Mouse (Mus musculus) MEL (cell line): Measurements from ENCODE around the gene Pkn3. TPM values are rescaled to one million over a fixed set of nuclear protein-coding genes. Genes with fewer than 3 reads are reported as not detected.

ENCODE experiments used
- DNase-seq: peaks from one replicate; pipeline ENCODE4 v3.0.0; 2011; ENCODE audit warnings: low read depth, low spot score
- H3K27ac ChIP-seq: 2 replicates; pipeline ENCODE4 v1.5.1; 2012; ENCODE audit warnings: low read depth, mild to moderate bottlenecking, control low read depth, low read length, moderate library complexity; ENCODE audit not compliant: control insufficient read depth
- H3K27me3 ChIP-seq, 2 experiments: fragments of 150-350 bp in 1 of 2; sonication (generic) in 1 of 2; 2 replicates each; pipeline ENCODE4 v1.6.1; 2012; ENCODE audit warnings: low read length in 2 of 2, mild to moderate bottlenecking in 2 of 2, improper control_type of control experiment in 1 of 2, moderate library complexity in 1 of 2; ENCODE audit not compliant: insufficient read depth in 2 of 2, control insufficient read depth in 1 of 2
- H3K36me3 ChIP-seq, 2 experiments: 2 replicates each; pipeline ENCODE4 v1.6.1; 2012 to 2014; ENCODE audit warnings: low read length in 2 of 2, improper control_type of control experiment in 1 of 2, inconsistent platforms in 1 of 2, mild to moderate bottlenecking in 1 of 2; ENCODE audit not compliant: insufficient read depth in 2 of 2, control insufficient read depth in 1 of 2
- H3K4me1 ChIP-seq, 2 experiments: fragments of 150-350 bp in 1 of 2; sonication (generic) in 1 of 2; 2 replicates each; pipeline ENCODE4 v1.6.1; 2012; ENCODE audit warnings: low read length in 2 of 2, improper control_type of control experiment in 1 of 2, mild to moderate bottlenecking in 1 of 2; ENCODE audit not compliant: insufficient read depth in 2 of 2, control insufficient read depth in 1 of 2
- H3K4me3 ChIP-seq, 2 experiments: fragments of 150-350 bp in 1 of 2; sonication (generic) in 1 of 2; 2 replicates each; pipeline ENCODE4 v1.5.1; 2012; ENCODE audit warnings: low read depth in 2 of 2, low read length in 2 of 2, mild to moderate bottlenecking in 2 of 2, moderate library complexity in 2 of 2, control low read depth in 1 of 2, improper control_type of control experiment in 1 of 2; ENCODE audit not compliant: control insufficient read depth in 1 of 2, insufficient read depth in 1 of 2
- H3K79me2 ChIP-seq: 2 replicates; pipeline ENCODE4 v1.6.1; 2012; ENCODE audit warnings: mild to moderate bottlenecking, low read length, moderate library complexity; ENCODE audit not compliant: control insufficient read depth, poor library complexity, insufficient read depth
- H3K9ac ChIP-seq: 2 replicates; pipeline ENCODE4 v1.6.1; 2012; ENCODE audit warnings: low read depth, mild to moderate bottlenecking, control low read depth, low read length, moderate library complexity; ENCODE audit not compliant: control insufficient read depth, poor library complexity, severe bottlenecking
- H3K9me3 ChIP-seq: fragments of 150-350 bp; sonication (generic); replicated peaks from 2 replicates; pipeline ENCODE4 v1.6.1; 2012; ENCODE audit warnings: mild to moderate bottlenecking, low read length, improper control_type of control experiment, moderate library complexity; ENCODE audit not compliant: insufficient read depth
- BHLHE40 ChIP-seq: IDR thresholded peaks from 2 replicates; pipeline ENCODE4 v1.6.1; 2012; ENCODE audit warnings: low read depth, mild to moderate bottlenecking, inconsistent platforms, low read length, improper control_type of control experiment, borderline replicate concordance
- CHD2 ChIP-seq: IDR thresholded peaks from 2 replicates; pipeline ENCODE4 v1.6.1; 2011; ENCODE audit warnings: low read length, improper control_type of control experiment
- CTCF ChIP-seq, 3 experiments: IDR thresholded peaks in 2 of 3; conservative IDR thresholded peaks in 1 of 3; 2 replicates each; pipeline ENCODE4 v1.5.1; 2011 to 2012; ENCODE audit warnings: low read length in 3 of 3, low read depth in 2 of 3, mild to moderate bottlenecking in 2 of 3, improper control_type of control experiment in 1 of 3, inconsistent platforms in 1 of 3, mixed read lengths in 1 of 3, moderate library complexity in 1 of 3; ENCODE audit not compliant: control insufficient read depth in 1 of 3, insufficient read depth in 1 of 3, poor library complexity in 1 of 3, severe bottlenecking in 1 of 3
- E2F4 ChIP-seq: IDR thresholded peaks from 2 replicates; pipeline ENCODE4 v1.6.1; 2011; ENCODE audit warnings: low read depth, low read length, improper control_type of control experiment, borderline replicate concordance
- HCFC1 ChIP-seq: IDR thresholded peaks from 2 replicates; pipeline ENCODE4 v1.6.1; 2012; ENCODE audit warnings: low read depth, mild to moderate bottlenecking, inconsistent platforms, low read length, improper control_type of control experiment, moderate library complexity
- JUND ChIP-seq: IDR thresholded peaks from 2 replicates; pipeline ENCODE4 v1.6.1; 2011; ENCODE audit warnings: low read depth, mild to moderate bottlenecking, improper control_type of control experiment, low read length
- KAT2A ChIP-seq: conservative IDR thresholded peaks from 2 replicates; pipeline ENCODE4 v1.6.1; 2012; ENCODE audit warnings: low read depth, low read length, improper control_type of control experiment, inconsistent platforms
- MAX ChIP-seq: IDR thresholded peaks from 2 replicates; pipeline ENCODE4 v1.6.1; 2011; ENCODE audit warnings: low read length, improper control_type of control experiment
- MEF2A ChIP-seq: IDR thresholded peaks from 2 replicates; pipeline ENCODE4 v1.6.1; 2014; ENCODE audit warnings: low read depth, mild to moderate bottlenecking, inconsistent platforms, low read length, improper control_type of control experiment; ENCODE audit not compliant: poor library complexity, insufficient replicate concordance, severe bottlenecking; ENCODE audit errors: extremely low read depth
- MXI1 ChIP-seq: IDR thresholded peaks from 2 replicates; pipeline ENCODE4 v1.6.1; 2011; ENCODE audit warnings: mild to moderate bottlenecking, low read depth, low read length, improper control_type of control experiment
- MYC ChIP-seq: IDR thresholded peaks from 2 replicates; pipeline ENCODE4 v1.6.1; 2011; ENCODE audit warnings: low read depth, mild to moderate bottlenecking, low read length, improper control_type of control experiment, moderate library complexity
- NELFE ChIP-seq: IDR thresholded peaks from 2 replicates; pipeline ENCODE4 v1.6.1; 2011; ENCODE audit warnings: low read depth, low read length, improper control_type of control experiment
- NRF1 ChIP-seq: IDR thresholded peaks from 2 replicates; pipeline ENCODE4 v1.6.1; 2014; ENCODE audit warnings: low read depth, mild to moderate bottlenecking, inconsistent platforms, low read length, improper control_type of control experiment, moderate library complexity; ENCODE audit not compliant: poor library complexity, insufficient read depth, severe bottlenecking
- POLR2A ChIP-seq, 2 experiments: IDR thresholded peaks; 2 replicates each; pipeline ENCODE4 v1.6.1; 2011 to 2012; ENCODE audit warnings: low read length in 2 of 2, mild to moderate bottlenecking in 2 of 2, control low read depth in 1 of 2, improper control_type of control experiment in 1 of 2, low read depth in 1 of 2, moderate library complexity in 1 of 2; ENCODE audit not compliant: control insufficient read depth in 1 of 2, insufficient read depth in 1 of 2, poor library complexity in 1 of 2
- POLR2AphosphoS2 ChIP-seq: IDR thresholded peaks from 2 replicates; pipeline ENCODE4 v1.6.1; 2011; ENCODE audit warnings: low read length, improper control_type of control experiment
- POLR2AphosphoS5 ChIP-seq: IDR thresholded peaks from 2 replicates; pipeline ENCODE4 v1.6.1; 2012; ENCODE audit warnings: low read depth, borderline replicate concordance, mild to moderate bottlenecking, inconsistent platforms, low read length, moderate library complexity, mixed read lengths
- RAD21 ChIP-seq: IDR thresholded peaks from 2 replicates; pipeline ENCODE4 v1.6.1; 2011; ENCODE audit warnings: mild to moderate bottlenecking, low read depth, low read length, improper control_type of control experiment
- RCOR1 ChIP-seq: IDR thresholded peaks from 2 replicates; pipeline ENCODE4 v1.6.1; 2012; ENCODE audit warnings: low read depth, mild to moderate bottlenecking, inconsistent platforms, low read length, improper control_type of control experiment
- SIN3A ChIP-seq: IDR thresholded peaks from 2 replicates; pipeline ENCODE4 v1.6.1; 2012; ENCODE audit warnings: low read length, improper control_type of control experiment, inconsistent platforms
- SMC3 ChIP-seq: IDR thresholded peaks from 2 replicates; pipeline ENCODE4 v1.6.1; 2011; ENCODE audit warnings: low read depth, low read length, improper control_type of control experiment
- TAL1 ChIP-seq: IDR thresholded peaks from 2 replicates; pipeline ENCODE4 v1.6.1; 2012; ENCODE audit warnings: mild to moderate bottlenecking, inconsistent platforms, low read length, moderate library complexity, mixed read lengths
- TCF12 ChIP-seq: IDR thresholded peaks from 2 replicates; pipeline ENCODE4 v1.6.1; 2014; ENCODE audit warnings: low read depth, mild to moderate bottlenecking, inconsistent platforms, low read length, improper control_type of control experiment, moderate library complexity
- UBTF ChIP-seq: IDR thresholded peaks from 2 replicates; pipeline ENCODE4 v1.6.1; 2012; ENCODE audit warnings: low read depth, mild to moderate bottlenecking, inconsistent platforms, low read length, improper control_type of control experiment, moderate library complexity, borderline replicate concordance; ENCODE audit not compliant: insufficient read depth
- USF1 ChIP-seq: IDR thresholded peaks from 2 replicates; pipeline ENCODE4 v1.6.1; 2014; ENCODE audit warnings: low read depth, mild to moderate bottlenecking, inconsistent platforms, low read length, improper control_type of control experiment, moderate library complexity
- USF2 ChIP-seq, 2 experiments: IDR thresholded peaks; 2 replicates each; pipeline ENCODE4 v1.6.1; 2011 to 2012; ENCODE audit warnings: improper control_type of control experiment in 2 of 2, low read length in 2 of 2, borderline replicate concordance in 1 of 2, inconsistent platforms in 1 of 2, low read depth in 1 of 2, mild to moderate bottlenecking in 1 of 2; ENCODE audit not compliant: insufficient read depth in 1 of 2
- ZC3H11A ChIP-seq: IDR thresholded peaks from 2 replicates; pipeline ENCODE4 v1.6.1; 2012; ENCODE audit warnings: low read depth, mild to moderate bottlenecking, inconsistent platforms, low read length, improper control_type of control experiment
- ZKSCAN1 ChIP-seq: IDR thresholded peaks from 2 replicates; pipeline ENCODE4 v1.6.1; 2012; ENCODE audit warnings: low read depth, mild to moderate bottlenecking, inconsistent platforms, low read length, improper control_type of control experiment, moderate library complexity
- ZMIZ1 ChIP-seq: IDR thresholded peaks from 2 replicates; pipeline ENCODE4 v1.6.1; 2012; ENCODE audit warnings: low read depth, mild to moderate bottlenecking, inconsistent platforms, low read length, improper control_type of control experiment, moderate library complexity
- ZNF384 ChIP-seq: IDR thresholded peaks from 2 replicates; pipeline ENCODE4 v1.6.1; 2012; ENCODE audit warnings: low read depth, mild to moderate bottlenecking, inconsistent platforms, low read length, improper control_type of control experiment
- polyA plus RNA-seq, 2 experiments: library from polyadenylated mRNA; stranded (reverse) in 1 of 2; unstranded in 1 of 2; fragments of >175 nt in 1 of 2; fragments of >200 nt in 1 of 2; gene quantifications; 2 replicates each; pipeline versions ENCODE4 v1.2.1 to v1.2.4; 2012; ENCODE audit warnings: low replicate concordance in 2 of 2, low read depth in 1 of 2; ENCODE audit not compliant: insufficient read length in 2 of 2, insufficient read depth in 1 of 2, missing spikeins in 1 of 2
- total RNA-seq: library from RNA; depleted of rRNA; stranded (reverse); fragments of 300-350 nt; gene quantifications from 2 replicates; pipeline ENCODE4 v1.2.3, GENCODE M21; 2012

Pkn3 gene
- total and polyA plus RNA-seq, 3 experiments, result 2.0 to 5.8 TPM; not detected in 1

- Histone ChIP-seq H3K79me2 (peaks cover 68% of the 10 kb centered on the region), H3K27me3 (no peaks in the 10 kb centered on the region), H3K9ac (peak overlapping the region; percentile 99), H3K9me3 (no peaks in the 10 kb centered on the region), H3K4me1 (peaks cover 5 to 13% of the 10 kb centered on the region in 2 experiments; a peak in 3 of 4 replicates), H3K36me3 (peaks cover 10 to 25% of the 10 kb centered on the region in 2 experiments), H3K27ac (peak overlapping the region; percentile 97), H3K4me3 (peak overlapping the region; percentile 86 to 94)
- no peak; a peak in 1 of 4 replicates for TF ChIP-seq POLR2A (IDR thresholded peaks at IDR 0.05; ENCODE audit: control insufficient read depth in 1 of 2, insufficient read depth in 1 of 2, low read depth in 1 of 2, low read length in 2 of 2, poor library complexity in 1 of 2)
- peak; percentile 16; the same call in 1 of the 2 replicates for TF ChIP-seq SIN3A
- no peak for TF ChIP-seq RAD21
- TF ChIP-seq MYC, result no peak
- no peak for TF ChIP-seq KAT2A
- no peak for TF ChIP-seq ZNF384
- 0 out of 2 replicates have a peak, but pooled peaks have one; percentile 7 for TF ChIP-seq POLR2AphosphoS2
- no peak for TF ChIP-seq CHD2
- no peak for TF ChIP-seq TCF12
- no peak for TF ChIP-seq BHLHE40
- TF ChIP-seq ZKSCAN1, result no peak
- peak; percentile 68 for DNase-seq
These were observed 13.7 kb upstream of the Pkn3 start for GRCm38 (mm10) chr2:30063791-30064190.

GRCm38 (mm10) chr2:30064298-30064697, 13.2 kb upstream of the Pkn3 start:
- H3K9ac ChIP-seq, result peak overlapping the region; percentile 99
- H3K27ac ChIP-seq, result peak overlapping the region; percentile 97
- no peaks in the 10 kb centered on the region for H3K9me3 ChIP-seq
- peak overlapping the region; percentile 86 to 94 for H3K4me3 ChIP-seq
- H3K27me3 ChIP-seq, result no peaks in the 10 kb centered on the region
- peaks cover 5 to 13% of the 10 kb centered on the region in 2 experiments; a peak in 3 of 4 replicates for H3K4me1 ChIP-seq
- H3K79me2 ChIP-seq, result peaks cover 71% of the 10 kb centered on the region
- peak; percentile 53 for DNase-seq
- peaks cover 14 to 27% of the 10 kb centered on the region in 2 experiments for H3K36me3 ChIP-seq
- TF ChIP-seq UBTF (no peak), E2F4 (no peak), TAL1 (no peak), ZMIZ1 (no peak), POLR2AphosphoS2 (peak; percentile 14; the same call in 1 of the 2 replicates), ZNF384 (no peak), TCF12 (no peak), POLR2AphosphoS5 (no peak), HCFC1 (no peak), CTCF (IDR thresholded peaks at IDR 0.05 in 2 of 3, conservative IDR thresholded peaks at IDR 0.05 in 1 of 3; ENCODE audit: control insufficient read depth in 1 of 3, insufficient read depth in 1 of 3, low read depth in 2 of 3, low read length in 3 of 3, poor library complexity in 1 of 3, severe bottlenecking in 1 of 3) (no peak), RCOR1 (0 out of 2 replicates have a peak, but pooled peaks have one; percentile 1), MXI1 (no peak; the same call in none of the 2 replicates), USF1 (no peak), MYC (no peak), USF2 (IDR thresholded peaks at IDR 0.05; ENCODE audit: borderline replicate concordance in 1 of 2, insufficient read depth in 1 of 2, low read depth in 1 of 2, low read length in 2 of 2) (no peak), POLR2A (IDR thresholded peaks at IDR 0.05; ENCODE audit: control insufficient read depth in 1 of 2, insufficient read depth in 1 of 2, low read depth in 1 of 2, low read length in 2 of 2, poor library complexity in 1 of 2) (no peak), SMC3 (no peak), CHD2 (no peak), MEF2A (no peak), NRF1 (no peak), MAX (no peak), JUND (no peak), NELFE (no peak), ZC3H11A (no peak), BHLHE40 (no peak), SIN3A (peak; percentile 27; the same call in 1 of the 2 replicates)
